Mouse (Mus musculus) adrenal gland, adult 8-10 months (tissue): ENCODE results near the gene Muc4. TPM values are rescaled to one million over a fixed set of nuclear protein-coding genes. Genes with fewer than 3 reads are reported as not detected.

ENCODE experiments used
- DNase-seq: peaks from one replicate; pipeline ENCODE4 v3.0.0; 2022
- total RNA-seq, 4 experiments: library from RNA; stranded (reverse); gene quantifications; 2 replicates each; pipeline ENCODE4 v1.2.4; 2022

The Muc4 gene
- not detected for total RNA-seq

- no peak for DNase-seq
Measured at GRCm38 (mm10) chr16:32735586-32735985, at the start of gene Muc4. Gene Muc4 (plus strand): TSS chr16:32735886.

DNA sequence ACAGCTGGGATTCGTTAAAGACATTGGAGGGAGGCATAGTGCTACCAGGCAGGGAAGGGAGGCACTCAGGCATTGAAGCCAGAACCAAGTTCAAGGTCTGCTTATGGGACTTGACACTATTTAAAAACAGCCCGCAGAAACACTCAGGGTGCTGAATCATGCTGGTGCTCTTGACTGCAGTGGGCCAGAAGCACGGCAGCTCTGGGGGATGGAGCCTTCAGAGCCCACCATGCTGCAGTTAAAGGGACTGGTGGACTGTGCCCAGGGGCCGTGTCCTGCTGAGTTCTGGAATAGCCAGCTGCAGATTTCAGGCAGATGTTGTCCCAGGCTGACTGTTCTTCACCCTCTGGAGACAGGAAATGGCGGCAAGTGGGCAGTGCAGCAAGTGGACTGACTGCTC is 49.7 kb upstream of the Muc4 start:
- no peak for DNase-seq

DNA sequence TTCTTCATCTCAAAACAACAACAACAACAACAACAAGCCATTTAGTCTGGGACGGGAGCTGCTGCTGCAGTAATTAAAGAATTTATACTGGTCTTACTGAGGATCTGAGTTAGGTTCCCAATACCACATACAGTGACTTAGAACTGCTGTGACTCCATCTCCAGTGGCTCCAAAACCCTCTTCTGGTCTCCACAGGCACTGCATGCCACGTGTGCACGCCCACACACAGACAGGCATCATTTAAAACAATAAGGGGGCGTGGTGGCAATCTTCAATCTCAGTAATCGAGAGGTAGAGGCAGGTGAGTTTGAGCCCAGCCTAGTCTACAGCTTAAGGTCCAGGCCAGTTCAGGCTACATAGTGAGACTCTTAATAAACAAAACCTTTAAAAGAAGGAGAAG is 48.5 kb upstream of the Muc4 start:
- no peak for DNase-seq

DNA sequence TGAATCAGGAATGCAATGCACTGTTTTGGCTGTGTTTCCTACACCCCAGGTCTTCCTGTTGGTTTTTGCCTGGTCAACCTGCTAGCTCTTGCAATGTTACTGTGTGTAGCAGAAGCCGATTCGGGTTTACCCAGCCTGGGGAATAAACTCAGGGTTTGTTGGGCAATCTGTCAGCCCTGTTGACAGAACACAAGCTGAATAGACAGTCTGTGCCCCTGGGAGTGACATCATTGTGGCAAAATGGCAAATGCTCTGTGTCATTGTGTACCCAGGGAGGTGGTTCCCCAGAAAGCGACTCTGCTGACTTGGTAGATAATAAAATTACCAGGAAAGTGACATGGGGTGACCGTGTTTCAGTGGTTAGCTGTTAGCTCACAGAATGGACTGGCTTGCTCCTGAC is 46.9 kb upstream of the Muc4 start:
- DNase-seq: no peak

DNA sequence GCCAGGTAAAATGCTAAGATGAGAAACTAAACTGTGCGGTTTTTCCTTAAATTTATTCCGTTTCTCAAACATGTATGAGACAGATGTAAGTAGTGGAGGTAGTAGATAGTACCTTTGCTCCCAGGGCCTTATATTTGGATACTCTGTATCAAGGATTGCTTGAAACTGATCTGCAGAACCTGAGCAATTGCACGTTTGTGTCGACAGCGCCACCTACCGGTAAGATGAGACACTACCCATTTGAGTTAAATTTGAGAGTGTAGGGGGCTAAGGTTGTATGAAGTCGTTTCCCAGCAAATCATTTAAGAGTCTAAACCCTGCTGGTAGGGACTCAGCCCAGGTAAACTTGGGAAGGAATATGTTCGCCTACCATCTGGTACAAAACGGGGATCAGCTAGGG is 46.2 kb upstream of the Muc4 start:
- no peak for DNase-seq

DNA sequence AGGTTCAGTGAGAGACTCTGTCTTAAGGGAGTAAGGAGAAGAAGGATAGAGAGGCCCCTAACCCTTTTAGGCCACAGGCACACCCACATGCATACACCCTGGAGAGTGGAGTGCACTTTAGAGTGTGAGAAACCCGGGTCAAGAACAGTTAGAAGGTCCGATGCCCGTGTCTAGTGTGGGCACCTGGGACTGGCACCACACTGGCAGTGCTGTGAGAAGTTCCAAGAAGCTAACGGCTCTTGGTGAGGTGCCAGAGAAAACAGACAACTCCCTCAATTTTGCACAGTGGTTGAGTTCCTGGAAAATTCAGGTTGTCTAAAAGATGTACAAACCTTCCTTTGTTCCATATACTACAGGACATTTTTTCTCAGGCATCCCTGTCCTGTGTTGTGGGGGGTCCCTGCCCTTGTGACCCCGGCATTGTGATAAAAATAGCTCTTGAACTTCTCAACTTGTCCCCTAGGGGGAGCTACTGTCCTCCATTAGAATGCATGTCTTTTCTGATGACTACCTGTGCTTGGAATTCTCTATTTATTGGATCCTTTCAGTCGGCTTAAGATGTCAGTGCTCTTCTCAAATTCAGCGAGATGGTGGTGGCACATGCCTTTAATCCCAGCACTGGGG is 38.7 kb upstream of the Muc4 start:
- no peak for DNase-seq

- peak; percentile 76 for DNase-seq
Measured at GRCm38 (mm10) chr16:32697665-32698446, 37.8 kb upstream of the Muc4 start.

DNA sequence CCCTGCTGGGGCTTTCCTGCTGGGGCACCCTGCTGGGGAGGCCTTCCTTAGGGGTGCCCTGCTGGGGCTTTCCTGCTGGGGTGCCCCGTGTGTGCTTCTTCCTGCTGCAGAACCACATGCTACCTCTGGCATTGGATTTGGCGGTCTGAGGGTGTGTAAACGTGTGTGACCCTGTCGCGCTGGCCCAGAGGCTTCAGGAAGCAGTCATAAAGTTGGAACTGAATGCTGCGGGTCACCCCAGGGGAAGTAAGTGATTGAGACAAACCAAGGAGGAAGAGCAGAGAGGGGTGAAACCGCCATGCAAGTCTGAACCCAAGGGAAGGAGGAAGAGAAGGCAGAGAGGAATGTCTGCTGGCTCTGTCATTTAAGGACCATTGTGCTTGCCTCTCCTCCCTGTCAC is 37.1 kb upstream of the Muc4 start:
- DNase-seq: no peak

DNA sequence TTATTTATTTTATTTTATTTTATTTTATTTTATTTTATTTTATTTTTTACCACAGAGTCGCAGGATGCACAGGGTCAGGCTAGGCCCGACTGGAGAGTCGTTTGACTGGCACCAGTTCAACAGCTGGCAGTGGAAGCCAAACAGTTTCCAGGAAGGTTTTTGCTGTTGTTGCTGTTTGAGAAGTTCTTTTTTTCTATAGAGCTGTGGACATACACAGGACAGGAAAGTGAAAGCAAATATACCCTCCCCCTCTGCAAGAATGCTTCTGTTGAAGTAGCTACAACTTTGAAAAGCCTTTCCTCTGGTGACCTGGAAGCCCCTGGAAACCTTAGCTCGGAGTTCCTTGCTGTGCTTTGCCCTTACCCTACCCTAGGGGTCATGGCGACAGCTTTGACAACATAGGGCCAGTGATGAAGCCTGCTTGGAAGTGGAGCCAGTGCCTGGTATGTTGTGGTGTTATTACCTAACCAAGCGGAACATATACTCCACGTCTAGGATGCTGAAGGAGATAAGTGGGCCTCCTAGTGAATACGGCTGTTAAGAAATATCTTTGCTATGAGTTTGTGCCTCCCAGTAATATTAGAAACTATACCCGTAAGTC is 32.3 kb upstream of the Muc4 start:
- no peak for DNase-seq

GRCm38 (mm10) chr16:32705606-32706005 is 30.1 kb upstream of the Muc4 start:
- no peak for DNase-seq

DNA sequence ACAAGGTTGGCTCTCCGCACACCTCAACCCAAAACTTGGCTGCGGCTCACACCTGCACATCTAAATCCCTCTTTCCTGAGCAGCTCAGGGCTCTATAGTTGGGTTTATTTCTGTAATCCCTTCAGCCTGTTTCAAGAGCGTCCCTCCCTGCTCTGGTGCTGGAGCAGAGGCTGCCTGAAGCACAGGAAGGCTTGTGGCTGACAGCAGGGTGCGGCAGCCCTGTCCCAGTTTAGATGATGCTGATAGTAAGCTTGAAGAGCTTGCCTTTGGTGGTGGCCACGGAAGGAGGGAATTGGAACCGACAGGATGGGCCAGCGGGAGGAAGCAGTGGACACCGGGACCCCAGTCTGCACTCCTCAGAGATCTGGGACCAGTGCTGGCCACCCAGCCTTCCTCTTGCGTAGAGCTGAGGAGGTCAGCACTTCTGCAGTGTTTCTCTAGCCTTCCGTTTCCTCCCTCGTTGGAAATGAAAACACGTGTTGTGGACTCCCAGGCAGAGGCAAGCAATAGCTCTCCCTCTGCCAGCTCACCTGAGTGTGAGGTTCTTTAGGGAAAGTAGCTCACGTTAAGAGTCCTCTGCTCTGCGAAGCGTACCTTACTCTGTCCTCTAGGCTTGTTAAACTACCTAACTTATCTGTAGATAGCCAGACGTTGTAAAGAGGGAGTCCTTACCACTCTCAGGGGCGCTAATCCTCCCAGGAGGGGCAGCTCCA is 28.4 kb upstream of the Muc4 start:
- no peak for DNase-seq

- DNase-seq: no peak
Measured at GRCm38 (mm10) chr16:32707824-32708456, 27.7 kb upstream of the Muc4 start.

GRCm38 (mm10) chr16:32708457-32709033 is 27.1 kb upstream of the Muc4 start:
- no peak for DNase-seq

- DNase-seq: no peak
Measured at GRCm38 (mm10) chr16:32709116-32709515, 26.6 kb upstream of the Muc4 start.

- DNase-seq: no peak
Measured at GRCm38 (mm10) chr16:32710426-32711070, 25.1 kb upstream of the Muc4 start.

DNA sequence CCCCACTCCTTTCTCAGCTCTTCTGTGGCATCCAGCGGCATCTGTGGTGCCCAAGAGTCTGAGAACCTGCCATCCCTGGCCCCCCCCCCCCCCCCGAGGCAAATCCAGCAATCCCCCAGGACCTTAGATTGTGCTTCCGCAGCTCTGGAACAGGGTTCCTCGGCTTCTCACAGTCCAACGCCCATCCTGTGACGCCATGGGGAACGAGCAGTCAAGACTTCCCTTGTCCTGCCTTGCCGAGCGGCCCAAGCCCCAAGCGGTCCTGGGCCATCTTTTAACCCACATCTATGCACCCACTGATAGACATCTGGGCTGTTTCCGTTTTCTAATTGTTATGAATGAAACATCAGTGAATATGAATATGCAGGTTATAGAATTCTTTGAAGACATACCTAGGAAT is 23.5 kb upstream of the Muc4 start:
- no peak for DNase-seq

- DNase-seq: no peak
Measured at GRCm38 (mm10) chr16:32713556-32713955, 22.1 kb upstream of the Muc4 start.

- DNase-seq: no peak
Measured at GRCm38 (mm10) chr16:32715364-32715763, 20.3 kb upstream of the Muc4 start.

DNA sequence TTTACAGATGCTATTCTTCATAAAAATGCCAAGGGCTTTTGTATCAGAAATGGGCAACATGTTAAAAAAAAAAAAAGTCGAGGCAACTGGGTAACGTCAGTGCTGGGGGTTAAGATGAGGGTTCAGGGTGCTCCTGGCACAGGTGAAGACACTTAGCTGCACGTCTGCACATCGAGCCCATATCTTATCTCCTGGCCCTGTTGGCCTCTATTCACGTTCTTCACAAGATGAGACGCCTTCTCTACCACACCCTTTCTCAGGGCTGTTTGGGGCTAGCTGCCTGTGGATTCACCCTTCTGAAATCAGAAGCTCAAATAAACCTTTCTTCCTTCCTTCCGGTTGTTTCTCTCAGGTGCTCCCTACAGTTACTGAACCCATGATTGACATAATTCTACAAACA is 12.5 kb upstream of the Muc4 start:
- no peak for DNase-seq

DNA sequence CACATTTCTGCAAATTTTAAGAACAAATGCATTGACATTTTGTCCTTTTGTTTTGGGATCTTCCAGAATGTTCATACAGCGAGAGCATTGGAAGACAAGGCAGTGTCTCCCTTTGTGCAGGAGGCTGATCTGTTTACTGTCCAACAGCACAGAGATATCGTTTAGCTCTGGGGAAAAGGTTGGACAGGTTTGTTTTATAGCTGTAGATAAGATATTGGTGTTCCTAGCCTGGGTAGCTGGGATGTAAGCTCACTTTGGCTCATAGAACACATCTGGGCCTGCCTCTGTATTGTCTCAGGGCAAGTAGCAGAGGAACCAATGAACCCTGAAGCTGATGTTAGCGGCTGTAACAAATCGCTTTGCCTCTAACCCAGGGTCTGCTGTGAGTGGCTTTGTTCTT is 11.9 kb upstream of the Muc4 start:
- no peak for DNase-seq

GRCm38 (mm10) chr16:32724259-32724658 is 11.4 kb upstream of the Muc4 start:
- no peak for DNase-seq

DNA sequence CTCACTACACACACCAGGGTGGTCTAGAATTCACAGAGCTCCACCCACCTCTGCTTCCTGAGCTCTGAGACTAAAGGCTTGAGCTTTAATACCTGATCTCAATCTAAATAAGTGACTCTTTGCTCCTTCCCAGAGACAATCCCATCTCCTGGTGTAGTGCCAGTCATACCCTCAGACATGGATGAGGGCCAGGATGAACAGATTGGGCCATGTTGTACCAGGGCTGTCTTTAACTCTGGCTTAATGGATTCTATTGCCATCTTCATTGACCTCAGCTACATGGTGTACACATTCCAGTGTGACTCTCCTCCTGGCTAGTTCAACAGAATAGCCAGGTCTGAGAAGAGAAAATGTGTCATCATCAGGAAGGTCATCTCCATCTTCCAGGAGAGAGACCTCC is 9.2 kb upstream of the Muc4 start:
- no peak for DNase-seq
